Mouse (Mus musculus) neural tube, postnatal 0 days (tissue): ENCODE data around the gene Gm4353. TPM values are rescaled to one million over a fixed set of nuclear protein-coding genes. Genes with fewer than 3 reads are reported as not detected.

Experiments
- polyA plus RNA-seq: library from polyadenylated mRNA; unstranded; fragments of >200 nt; fragmentation: Nextera tagmentation; extraction: Ambion mirVana; gene quantifications from 2 replicates; pipeline ENCODE4 v1.2.1, GENCODE M21; 2015

The Gm4353 gene
- polyA plus RNA-seq = 0.90 and 1.1 TPM in 2 replicates

GRCm38 (mm10) chr7:116084366-116084765 is at the start of gene Gm4353:
Gene Gm4353, minus strand, starts transcription at chr7:116084635.

DNA sequence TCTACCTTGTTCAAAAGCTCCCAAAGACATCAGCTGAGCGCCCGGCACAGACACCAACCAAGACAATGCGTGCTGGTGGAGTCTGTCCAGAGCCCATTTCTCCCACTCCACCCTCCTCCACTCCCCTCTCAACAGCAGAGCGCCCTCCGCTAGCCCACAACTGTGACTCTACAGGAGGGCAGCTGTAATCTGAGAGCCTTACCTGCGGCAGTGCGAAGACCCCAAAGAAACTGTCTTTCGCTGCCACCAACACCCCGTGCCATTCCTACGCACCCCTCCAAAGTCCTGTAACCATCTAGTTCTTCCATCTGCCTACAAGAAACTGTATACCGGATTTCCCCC is 45.3 kb downstream of the Gm4353 start, which contains the start of gene 1110004F10Rik:
Gene 1110004F10Rik (plus strand): TSS at position 202 of the 342 bp plus-strand sequence.

DNA sequence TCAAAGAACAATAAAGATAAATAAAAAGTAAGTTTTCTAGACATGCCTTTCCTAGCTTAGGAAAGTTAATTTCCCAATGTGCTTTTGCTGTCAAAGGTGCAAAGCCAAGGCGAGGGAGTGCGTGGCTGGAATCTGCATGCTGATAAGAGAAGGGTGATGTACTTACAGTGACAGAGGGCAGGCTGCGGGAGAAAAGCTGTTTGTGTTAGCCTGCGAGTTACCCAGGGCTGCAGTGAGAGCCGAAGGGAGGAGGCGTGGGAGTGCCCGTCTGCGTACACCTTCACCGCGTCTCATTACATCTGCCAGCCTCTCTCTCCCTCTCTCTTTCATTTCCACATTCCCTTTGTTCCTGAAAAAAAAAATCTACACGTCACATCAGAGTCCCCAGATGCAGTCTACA is 45.9 kb downstream of the Gm4353 start, which contains the start of gene Sox6:
Gene Sox6 (minus strand): TSS at position 286 of the 400 bp plus-strand sequence.

Other genes with a start within 250 kb of the Gm4353 start
- gene Sox6, start 45.8 kb downstream of the Gm4353 start, polyA plus RNA-seq = 44.9 and 51.8 TPM in 2 replicates
- 278 and 285 TPM in 2 replicates for gene 1110004F10Rik, start 45.2 kb downstream of the Gm4353 start, polyA plus RNA-seq
- gene Plekha7, start 223.7 kb upstream of the Gm4353 start, polyA plus RNA-seq = 7.0 and 8.7 TPM in 2 replicates
- gene Rps13, start 249.6 kb upstream of the Gm4353 start, polyA plus RNA-seq = 514 and 522 TPM in 2 replicates